Mouse (Mus musculus) E14TG2a.4 (cell line): Measurements from ENCODE around the gene Xylt1.

ENCODE experiments used
- CTCF ChIP-seq: conservative IDR thresholded peaks from 2 replicates; pipeline ENCODE4 v1.5.1; 2014; ENCODE audit warnings: low read length
- NANOG ChIP-seq: IDR thresholded peaks from 2 replicates; pipeline ENCODE4 v1.6.1; 2014; ENCODE audit warnings: borderline replicate concordance, low read length, mixed read lengths
- POU5F1 ChIP-seq: IDR thresholded peaks from 2 replicates; pipeline ENCODE4 v1.6.1; 2014; ENCODE audit warnings: low read length, borderline replicate concordance

GRCm38 (mm10) chr7:117564627-117565026 is 183.8 kb downstream of the Xylt1 start:
- TF ChIP-seq CTCF (no peak), NANOG (no peak), POU5F1 (no peak)
